21 mouse cellular contexts compared by ENCODE assay signal in genomic region chr8:111577880-111578533, GRCm38 (mm10). TPM values are rescaled to one million over a fixed set of nuclear protein-coding genes. Genes with fewer than 3 reads are reported as not detected.
DNase-seq lines count a peak whose midpoint lies in the region; ATAC-seq and TF ChIP-seq lines count a peak whose summit lies in the region.
"Had no signal": no experiment of that assay in that cellular context is flagged by ENCODE, and none has a peak within 500 bp of the region (broad histone marks: within the 10 kb centered on the region; RNA-seq: fewer than 3 reads in every experiment).

No protein-coding gene starts in this region.

- no peak overlapping the region for H3K4me2 ChIP-seq in liver, postnatal 0 days (ENCODE audit: low read depth, low read length)
- H3K4me2 ChIP-seq: forebrain, embryonic 13.5 days; heart, embryonic 11.5 days; heart, embryonic 15.5 days; hindbrain, embryonic 14.5 days had no signal

- ATAC-seq in liver, postnatal 0 days: no peak
- ATAC-seq: forebrain, embryonic 13.5 days; forebrain, postnatal 0 days had no signal

- no peak overlapping the region for H3K9ac ChIP-seq in liver, postnatal 0 days (replicated peaks)
- H3K9ac ChIP-seq: forebrain, embryonic 13.5 days; forebrain, postnatal 0 days; heart, embryonic 15.5 days; hindbrain, embryonic 14.5 days had no signal

- no peak for TF ChIP-seq EP300 in liver, postnatal 0 days (IDR thresholded peaks at IDR 0.05; ENCODE audit: low read depth)

- no peaks in the 10 kb centered on the region for H3K9me3 ChIP-seq in heart, embryonic 10.5 days
- H3K9me3 ChIP-seq in hindbrain, embryonic 10.5 days: no peaks in the 10 kb centered on the region
- no peaks in the 10 kb centered on the region for H3K9me3 ChIP-seq in liver, postnatal 0 days (ENCODE audit: low read length)
- H3K9me3 ChIP-seq: embryonic facial prominence, embryonic 10.5 days; forebrain, embryonic 13.5 days; G1E; heart, embryonic 15.5 days had no signal

- H3K27me3 ChIP-seq in heart, embryonic 10.5 days (ENCODE audit: insufficient read depth, poor library complexity, severe bottlenecking): no peaks in the 10 kb centered on the region
- H3K27me3 ChIP-seq in hindbrain, embryonic 10.5 days (ENCODE audit: insufficient read depth, poor library complexity, severe bottlenecking): no peaks in the 10 kb centered on the region
- no peaks in the 10 kb centered on the region for H3K27me3 ChIP-seq in liver, postnatal 0 days (ENCODE audit: insufficient read depth, low read length)
- H3K27me3 ChIP-seq: forebrain, embryonic 13.5 days; heart, embryonic 15.5 days had no signal

- H3K27ac ChIP-seq in heart, embryonic 10.5 days: no peak overlapping the region
- no peak overlapping the region for H3K27ac ChIP-seq in hindbrain, embryonic 10.5 days
- no peak overlapping the region for H3K27ac ChIP-seq in liver, postnatal 0 days (ENCODE audit: low read depth)
- H3K27ac ChIP-seq: embryonic facial prominence, embryonic 10.5 days; heart, embryonic 15.5 days; hindbrain, embryonic 14.5 days had no signal

- peaks cover 23% of the 10 kb centered on the region for H3K4me1 ChIP-seq in heart, embryonic 10.5 days
- peaks cover 10% of the 10 kb centered on the region for H3K4me1 ChIP-seq in hindbrain, embryonic 10.5 days (replicated peaks)
- H3K4me1 ChIP-seq in liver, postnatal 0 days (ENCODE audit: insufficient read depth): peaks cover under 1% of the 10 kb centered on the region; the same call in 1 of the 2 replicates

- H3K4me3 ChIP-seq in heart, embryonic 10.5 days: no peak overlapping the region
- no peak overlapping the region for H3K4me3 ChIP-seq in hindbrain, embryonic 10.5 days
- H3K4me3 ChIP-seq in liver, postnatal 0 days (ENCODE audit: low read depth, low read length): no peak overlapping the region
- H3K4me3 ChIP-seq: embryonic facial prominence, embryonic 10.5 days; forebrain, embryonic 13.5 days; heart, embryonic 15.5 days had no signal

- peak; percentile 61 for DNase-seq in heart, embryonic 10.5 days (ENCODE audit: low spot score)
- no peak for DNase-seq in heart, adult 18-20 months
- peak; percentile 29 for DNase-seq in thymus, postnatal 14 days
- DNase-seq in thymus, postnatal 36 days: no peak
- DNase-seq in induced T-regulatory cell, adult 2 months (ENCODE audit: low read depth): peak; percentile 54
- no peak for DNase-seq in hindbrain, embryonic 10.5 days (ENCODE audit: low spot score)
- DNase-seq in liver, postnatal 0 days: no peak
- no peak for DNase-seq in left cerebral cortex, adult 9 months (ENCODE audit: low spot score in 2 of 2)
- DNase-seq: adrenal gland, adult 2 months; adrenal gland, postnatal 25 days; cerebellum, adult 2 months; cerebellum, postnatal 10 days; forebrain, postnatal 0 days; gastrocnemius, postnatal 14 days; heart, postnatal 14 days had no signal

- no peak for TF ChIP-seq CTCF in liver, postnatal 0 days (IDR thresholded peaks at IDR 0.05; ENCODE audit: low read depth)

- 82% methylated on average over 9 of the region's 9 CpGs for WGBS in heart, embryonic 10.5 days
- 91% methylated on average over 9 of the region's 9 CpGs for WGBS in hindbrain, embryonic 10.5 days
- WGBS in liver, postnatal 0 days (ENCODE audit: insufficient replicate concordance): 72% methylated on average over 9 of the region's 9 CpGs

- 0 out of 2 replicates have a peak, but pooled peaks cover 9% of the 10 kb centered on the region for H3K36me3 ChIP-seq in heart, embryonic 10.5 days
- H3K36me3 ChIP-seq in hindbrain, embryonic 10.5 days: peaks cover 37% of the 10 kb centered on the region
- no peaks in the 10 kb centered on the region for H3K36me3 ChIP-seq in liver, postnatal 0 days (replicated peaks; ENCODE audit: insufficient read depth, low read length)
- H3K36me3 ChIP-seq: heart, embryonic 15.5 days had no signal

RNA-seq across cellular contexts. Expression of gene Znrf1, which starts 42.1 kb away (rescaled TPM):
- polyA plus RNA-seq in heart, embryonic 10.5 days (2016; fragmentation: Nextera tagmentation; extraction: Ambion mirVana): 21.3 and 37.0 TPM in 2 replicates
- 10 to 100 TPM; 52.5 to 66.6 TPM for total RNA-seq in heart, adult 18-20 months (2021)
- polyA plus RNA-seq in hindbrain, embryonic 10.5 days (2016; fragmentation: Nextera tagmentation; extraction: Ambion mirVana): 29.9 and 52.5 TPM in 2 replicates
- polyA plus RNA-seq in liver, postnatal 0 days (2015; fragmentation: Nextera tagmentation; extraction: Ambion mirVana): 6.3 and 7.2 TPM in 2 replicates

RNA-seq across cellular contexts. Expression of gene Ldhd, which starts 52.2 kb away (rescaled TPM):
- 0.30 and 0.43 TPM in 2 replicates for polyA plus RNA-seq in heart, embryonic 10.5 days (2016; fragmentation: Nextera tagmentation; extraction: Ambion mirVana)
- total RNA-seq in heart, adult 18-20 months (2021): 10 to 100 TPM; 49.2 to 51.1 TPM
- 0.24 and 0.26 TPM in 2 replicates for polyA plus RNA-seq in hindbrain, embryonic 10.5 days (2016; fragmentation: Nextera tagmentation; extraction: Ambion mirVana)
- 0.85 and 1.1 TPM in 2 replicates for polyA plus RNA-seq in liver, postnatal 0 days (2015; fragmentation: Nextera tagmentation; extraction: Ambion mirVana)
- polyA plus RNA-seq: G1E had no signal

RNA-seq across cellular contexts. Expression of gene Wdr59, which starts 56.1 kb away (rescaled TPM):
- polyA plus RNA-seq in heart, embryonic 10.5 days (2016; fragmentation: Nextera tagmentation; extraction: Ambion mirVana): 4.4 and 5.9 TPM in 2 replicates
- total RNA-seq in heart, adult 18-20 months (2021): 1 to 10 TPM; 7.1 to 7.8 TPM
- 3.8 and 4.8 TPM in 2 replicates for polyA plus RNA-seq in hindbrain, embryonic 10.5 days (2016; fragmentation: Nextera tagmentation; extraction: Ambion mirVana)
- polyA plus RNA-seq in liver, postnatal 0 days (2015; fragmentation: Nextera tagmentation; extraction: Ambion mirVana): 0.77 and 0.92 TPM in 2 replicates

Comparison
In these comparisons a context has a peak if more than half of its experiments do, and no peak if none do; other contexts are left out.
1. DNase-seq: peak in heart, embryonic 10.5 days (single experiment), thymus, postnatal 14 days (single experiment) and induced T-regulatory cell, adult 2 months (single experiment); none in heart, adult 18-20 months (0 of 2), thymus, postnatal 36 days (0 of 2), hindbrain, embryonic 10.5 days (single experiment), liver, postnatal 0 days (single experiment) and left cerebral cortex, adult 9 months (0 of 2).